15 mouse cellular contexts compared by ENCODE assay signal in the genomic region with DNA sequence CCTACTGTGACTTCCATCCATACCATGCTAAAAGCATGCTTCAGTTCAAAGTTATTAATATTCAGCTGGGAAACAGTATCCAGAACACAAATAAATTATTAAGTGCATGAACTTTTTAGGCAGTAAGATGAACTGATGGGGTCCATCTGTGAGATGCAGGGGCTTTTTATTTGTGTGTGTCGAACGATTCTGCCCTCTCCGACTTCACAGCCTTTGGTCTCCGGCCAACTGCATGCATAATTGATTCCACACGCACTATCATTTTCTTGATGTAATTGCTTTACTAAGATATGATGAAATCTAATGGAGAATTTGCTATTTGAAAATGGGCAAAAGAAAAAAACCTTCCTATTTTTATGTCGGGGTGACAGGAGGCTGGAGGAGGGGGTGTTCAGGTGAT. TPM values are rescaled to one million over a fixed set of nuclear protein-coding genes. Genes with fewer than 3 reads are reported as not detected.
DNase-seq lines count a peak whose midpoint lies in the region; ATAC-seq lines count a peak whose summit lies in the region.
"Had no signal": no experiment of that assay in that cellular context is flagged by ENCODE, and none has a peak within 500 bp of the region (broad histone marks: within the 10 kb centered on the region; RNA-seq: fewer than 3 reads in every experiment).

No protein-coding gene starts in this region.

- H3K4me3 ChIP-seq in heart, embryonic 12.5 days: no peak overlapping the region
- H3K4me3 ChIP-seq in midbrain, embryonic 13.5 days (replicated peaks): no peak overlapping the region
- H3K4me3 ChIP-seq: intestine, embryonic 15.5 days; lung, embryonic 15.5 days had no signal

- 79% methylated on average over 6 of the region's 6 CpGs for WGBS in heart, embryonic 12.5 days
- 19% methylated on average over 6 of the region's 6 CpGs for WGBS in midbrain, embryonic 13.5 days

- peaks cover 54% of the 10 kb centered on the region for H3K4me1 ChIP-seq in heart, embryonic 12.5 days (replicated peaks)
- H3K4me1 ChIP-seq in midbrain, embryonic 13.5 days (replicated peaks): peaks cover 95% of the 10 kb centered on the region

- no peaks in the 10 kb centered on the region for H3K9me3 ChIP-seq in heart, embryonic 12.5 days (replicated peaks)
- no peaks in the 10 kb centered on the region for H3K9me3 ChIP-seq in midbrain, embryonic 13.5 days
- H3K9me3 ChIP-seq: intestine, embryonic 15.5 days; lung, embryonic 15.5 days had no signal

- H3K27ac ChIP-seq in heart, embryonic 12.5 days (ENCODE audit: poor library complexity, severe bottlenecking): no peak overlapping the region
- H3K27ac ChIP-seq in midbrain, embryonic 13.5 days: peak overlapping the region; percentile 62
- H3K27ac ChIP-seq: intestine, embryonic 15.5 days; lung, embryonic 15.5 days had no signal

- H3K9ac ChIP-seq in heart, embryonic 12.5 days: no peak overlapping the region
- no peak overlapping the region for H3K9ac ChIP-seq in midbrain, embryonic 13.5 days (replicated peaks)
- H3K9ac ChIP-seq: intestine, embryonic 15.5 days; lung, embryonic 15.5 days had no signal

- H3K36me3 ChIP-seq in heart, embryonic 12.5 days: no peaks in the 10 kb centered on the region
- H3K36me3 ChIP-seq in midbrain, embryonic 13.5 days: 0 out of 2 replicates have a peak, but pooled peaks cover 5% of the 10 kb centered on the region
- H3K36me3 ChIP-seq: intestine, embryonic 15.5 days; lung, embryonic 15.5 days had no signal

- ATAC-seq in heart, embryonic 12.5 days (ENCODE audit: insufficient number of reproducible peaks, low FRiP score): no peak
- no peak for ATAC-seq in midbrain, embryonic 13.5 days
- ATAC-seq in cerebellum, adult (ENCODE audit: insufficient number of reproducible peaks, low FRiP score, low TSS enrichment): no peak
- ATAC-seq: intestine, embryonic 15.5 days had no signal

- DNase-seq in heart, adult 11 months: peak; percentile 66
- DNase-seq in retina, embryonic 14.5 days (ENCODE audit: low spot score): peak; percentile 13
- no peak for DNase-seq in retina, postnatal 1 day
- DNase-seq in urinary bladder, adult 18-20 months (ENCODE audit: low spot score in 2 of 2): no peak
- DNase-seq in embryo, embryonic 10 days (ENCODE audit: low spot score): no peak
- DNase-seq: cerebellum, adult 18-20 months; gastrocnemius, postnatal 25 days; kidney, postnatal 25 days; thymus, adult 2 months had no signal

- H3K27me3 ChIP-seq in heart, embryonic 12.5 days (replicated peaks): no peaks in the 10 kb centered on the region
- no peaks in the 10 kb centered on the region for H3K27me3 ChIP-seq in midbrain, embryonic 13.5 days
- H3K27me3 ChIP-seq: intestine, embryonic 15.5 days; lung, embryonic 15.5 days had no signal

- H3K4me2 ChIP-seq in heart, embryonic 12.5 days: no peak overlapping the region
- H3K4me2 ChIP-seq in midbrain, embryonic 13.5 days (replicated peaks): peak overlapping the region; percentile 33
- H3K4me2 ChIP-seq: intestine, embryonic 15.5 days; lung, embryonic 15.5 days had no signal

RNA-seq across cellular contexts. Expression of a gene that starts 19.2 kb away (rescaled TPM):
- polyA plus RNA-seq in heart, embryonic 12.5 days (2016; fragmentation: Nextera tagmentation; extraction: Ambion mirVana): 18.1 and 19.3 TPM in 2 replicates
- polyA plus RNA-seq in midbrain, embryonic 13.5 days (2015; fragmentation: Nextera tagmentation; extraction: Ambion mirVana): 97.6 and 102 TPM in 2 replicates

RNA-seq across cellular contexts. Expression of a gene that starts 22.2 kb away (rescaled TPM):
- not detected in 2 replicates for polyA plus RNA-seq in heart, embryonic 12.5 days (2016; fragmentation: Nextera tagmentation; extraction: Ambion mirVana)
- polyA plus RNA-seq in midbrain, embryonic 13.5 days (2015; fragmentation: Nextera tagmentation; extraction: Ambion mirVana): not detected in 2 replicates
- polyA plus RNA-seq: heart, embryonic 16.5 days; intestine, embryonic 15.5 days; lung, embryonic 15.5 days; thymus, adult 2 months had no signal

Comparison
In these comparisons a context has a peak if more than half of its experiments do, and no peak if none do; other contexts are left out.
1. DNase-seq: peak in heart, adult 11 months (single experiment) and retina, embryonic 14.5 days (single experiment); none in retina, postnatal 1 day (single experiment), urinary bladder, adult 18-20 months (0 of 2) and embryo, embryonic 10 days (single experiment).